Mouse (Mus musculus) layer of hippocampus, postnatal 14 days (tissue): ENCODE data around the gene Mars2. TPM values are rescaled to one million over a fixed set of nuclear protein-coding genes. Genes with fewer than 3 reads are reported as not detected.
A peak's percentile ranks its signal among the peaks of the same experiment; 100 is the strongest.

Experiments used
- DNase-seq, 2 experiments: peaks; one replicate each; pipeline ENCODE4 v3.0.0; 2021 to 2022; ENCODE audit warnings: low spot score in 2 of 2, mixed read lengths in 1 of 2
- total RNA-seq, 2 experiments: library from RNA; stranded (reverse); gene quantifications; 2 replicates each; pipeline ENCODE4 v1.2.3; 2021

Gene Mars2
- total RNA-seq, 2 experiments from 2014 or later: 10.6 TPM

DNA sequence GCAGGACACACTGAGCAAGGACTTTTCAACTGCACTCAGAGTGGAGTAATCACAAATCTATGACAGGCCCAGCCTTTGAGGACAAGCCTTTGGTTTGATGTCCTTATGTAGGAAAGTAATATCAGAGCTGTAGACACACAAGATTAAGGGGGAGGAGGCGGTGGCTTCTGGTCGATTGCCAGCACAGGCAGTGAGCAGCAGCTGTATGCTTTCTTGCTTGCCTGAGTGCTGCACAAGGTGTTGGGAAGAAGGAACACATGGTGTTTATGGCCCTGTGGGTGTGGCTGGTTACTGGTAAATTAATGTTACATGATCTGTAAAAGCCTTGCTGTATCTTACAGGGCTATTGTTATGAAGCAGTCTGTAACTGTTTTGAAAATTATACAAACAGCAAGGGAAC lies 19.8 kb upstream of the Mars2 start:
- no peak for DNase-seq

DNA sequence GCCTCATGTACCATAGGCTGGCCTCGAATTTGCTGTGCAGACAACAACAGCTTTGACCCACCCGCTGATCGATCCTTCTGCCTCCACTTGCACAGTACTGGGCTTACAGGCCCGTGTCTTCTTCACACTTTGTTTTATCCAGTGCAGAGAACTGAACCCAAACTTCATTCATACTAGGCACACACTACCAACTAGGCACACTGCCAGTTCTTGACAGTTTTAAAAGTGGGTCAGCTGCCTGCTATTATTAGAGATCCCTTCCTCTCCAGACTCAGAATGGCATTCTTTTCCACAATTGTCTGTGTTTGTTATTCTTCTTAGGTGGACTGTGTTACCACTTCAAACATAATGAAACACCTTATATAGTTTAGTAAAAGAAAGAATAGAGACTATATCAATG lies 15.6 kb upstream of the Mars2 start:
- DNase-seq: peak in 1 of 2 experiments; percentile 56

DNA sequence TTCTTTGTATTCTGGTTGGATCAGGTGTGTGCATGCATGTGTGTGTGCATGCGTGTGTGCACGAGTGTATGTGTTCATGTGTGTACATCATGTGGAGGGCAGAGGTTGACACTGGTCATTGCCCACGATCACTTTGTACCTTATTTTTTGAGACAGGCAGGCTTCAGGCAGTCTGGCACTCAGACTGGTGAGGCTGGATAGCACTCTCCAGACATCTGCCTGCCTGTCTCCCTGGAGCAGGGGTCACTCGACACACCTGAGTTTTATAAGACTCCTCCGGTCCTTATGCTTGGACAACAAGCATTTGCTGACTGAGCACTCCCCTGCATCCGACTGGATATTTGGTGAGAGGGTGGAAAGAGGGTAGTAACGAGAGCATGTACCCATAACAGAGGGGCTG lies 14.0 kb upstream of the Mars2 start:
- DNase-seq: no peak

DNA sequence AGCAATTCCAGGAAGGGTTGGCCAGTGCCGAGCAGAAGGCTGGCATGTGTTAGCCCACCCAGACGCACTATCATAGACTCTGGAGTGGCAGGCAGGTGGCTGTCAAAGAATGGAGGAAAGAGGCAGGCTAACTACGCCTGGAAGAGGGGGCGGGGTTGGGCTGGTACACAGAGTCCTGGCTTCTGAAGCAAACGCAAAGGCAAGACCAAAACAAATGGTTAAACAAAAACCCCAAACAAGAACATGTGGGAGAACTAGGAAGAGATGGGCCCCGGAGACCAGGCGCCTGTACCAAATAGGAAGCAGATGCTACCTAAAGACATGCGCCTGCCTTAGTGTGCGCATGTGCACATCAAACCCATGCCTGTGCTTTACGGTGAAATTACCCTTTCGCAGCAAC lies 12.9 kb upstream of the Mars2 start:
- peak in 1 of 2 experiments; percentile 58 for DNase-seq

DNA sequence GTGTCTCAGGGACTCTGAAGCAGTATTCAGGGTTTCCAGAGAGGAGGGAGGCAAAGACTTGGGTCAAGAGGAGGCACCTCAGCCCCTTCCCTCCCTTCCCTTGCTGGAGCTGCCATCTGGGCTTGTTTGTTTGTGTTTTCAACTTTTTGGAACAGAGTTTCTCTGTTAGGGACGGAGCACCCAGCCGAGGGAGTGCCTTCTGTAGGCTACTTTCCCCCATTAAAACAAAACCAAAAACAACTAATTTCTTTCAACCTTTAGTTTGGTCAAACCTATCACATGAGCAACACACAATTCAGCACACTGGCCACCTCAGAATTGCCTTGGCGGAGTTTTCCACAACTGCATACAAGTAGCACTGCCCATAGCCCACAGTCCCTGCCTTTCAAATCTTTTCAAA lies 11.6 kb upstream of the Mars2 start:
- DNase-seq: peak in 1 of 2 experiments; percentile 52

DNA sequence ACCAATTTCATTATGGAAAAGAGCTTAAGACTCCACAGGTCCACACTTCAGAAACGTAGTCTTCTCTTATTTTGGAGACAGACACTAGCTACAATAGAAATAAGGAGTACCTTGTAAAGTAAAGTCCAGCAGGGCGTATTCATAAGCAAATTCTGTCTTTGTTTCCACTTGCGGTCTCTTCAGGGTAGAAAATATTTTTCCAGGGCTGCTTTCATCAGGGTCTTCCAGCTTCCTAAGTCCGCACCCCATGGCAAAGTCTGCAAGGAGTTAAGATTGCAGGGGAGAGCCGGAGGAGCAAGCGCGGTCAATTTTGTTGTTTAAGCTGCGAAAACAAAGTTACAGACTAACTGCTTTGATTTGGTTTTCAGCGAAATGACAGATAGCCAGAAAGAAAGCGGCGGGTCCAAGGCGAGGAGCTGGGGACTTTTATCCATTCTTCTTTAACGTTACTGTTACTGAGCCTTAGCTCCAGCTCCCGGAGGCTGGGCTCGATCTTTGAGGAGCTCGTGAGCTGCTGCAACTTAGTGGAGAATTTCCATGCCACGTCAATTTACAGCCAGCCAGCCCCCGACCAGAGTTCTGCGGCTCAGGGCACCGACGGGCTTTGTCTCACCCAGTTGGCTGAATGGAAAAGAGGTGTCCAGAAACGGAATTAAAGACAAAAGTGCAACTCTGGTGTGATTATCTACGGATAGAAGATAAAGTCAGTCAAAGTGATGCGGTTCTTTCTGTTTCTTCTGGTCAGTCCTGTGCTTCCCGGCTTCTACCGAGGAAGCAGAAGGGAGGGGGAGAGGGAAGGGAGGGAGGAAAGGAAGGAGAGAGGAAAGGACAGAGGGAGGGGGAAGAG lies 10.7 kb upstream of the Mars2 start, which contains the start of gene Rftn2:
Gene Rftn2, minus strand, starts transcription at position 772 of the 847 bp plus-strand sequence.
- DNase-seq: no peak

DNA sequence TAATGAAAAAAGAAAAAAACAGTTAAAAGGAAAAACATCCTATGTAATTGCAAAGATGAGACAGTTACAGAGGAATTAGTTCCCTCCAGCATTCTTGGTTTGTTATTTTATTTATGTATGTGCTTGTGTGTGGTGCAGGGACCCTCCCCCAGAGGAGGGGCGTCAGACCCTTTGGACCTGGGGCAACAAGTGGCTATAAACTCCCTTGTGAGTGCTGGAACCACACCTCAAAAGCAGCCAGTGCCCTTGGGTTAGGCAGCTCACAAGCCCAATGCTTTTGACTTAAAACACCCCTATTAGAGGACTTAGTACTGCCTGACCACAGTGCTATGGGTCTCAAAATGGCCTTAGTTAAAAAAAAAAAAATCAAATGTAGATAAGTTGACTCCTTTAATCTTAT lies 9.6 kb upstream of the Mars2 start:
- no peak for DNase-seq

DNA sequence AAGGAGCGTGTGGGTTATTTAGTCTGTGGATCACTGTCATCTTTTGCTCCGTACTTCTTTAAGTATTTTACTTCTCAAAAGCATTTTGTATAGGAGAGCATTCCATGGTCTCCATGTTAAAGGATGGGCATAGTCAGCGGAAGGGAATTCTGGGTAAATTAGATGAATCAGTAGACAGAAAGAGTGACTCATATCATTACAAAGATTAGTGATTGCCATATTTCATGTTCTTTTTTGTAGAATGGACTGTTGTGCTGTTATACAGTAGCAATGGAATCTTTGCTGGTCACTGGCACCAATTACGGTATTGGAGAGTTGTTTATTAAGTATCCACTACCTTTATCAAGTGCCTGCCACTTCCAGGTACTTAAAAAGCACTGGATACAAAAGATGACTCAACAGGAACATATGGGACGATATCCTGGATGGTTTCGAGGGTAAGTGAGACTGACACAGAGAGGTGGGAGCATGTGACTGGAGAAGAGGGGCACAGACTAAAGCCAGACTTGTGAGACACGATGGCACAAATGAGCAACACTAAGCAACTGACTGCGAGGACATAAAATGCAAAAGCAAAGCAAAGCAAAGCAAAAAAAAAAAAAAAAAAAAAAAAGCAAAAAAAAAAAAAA lies 8.6 kb upstream of the Mars2 start:
- no peak for DNase-seq

DNA sequence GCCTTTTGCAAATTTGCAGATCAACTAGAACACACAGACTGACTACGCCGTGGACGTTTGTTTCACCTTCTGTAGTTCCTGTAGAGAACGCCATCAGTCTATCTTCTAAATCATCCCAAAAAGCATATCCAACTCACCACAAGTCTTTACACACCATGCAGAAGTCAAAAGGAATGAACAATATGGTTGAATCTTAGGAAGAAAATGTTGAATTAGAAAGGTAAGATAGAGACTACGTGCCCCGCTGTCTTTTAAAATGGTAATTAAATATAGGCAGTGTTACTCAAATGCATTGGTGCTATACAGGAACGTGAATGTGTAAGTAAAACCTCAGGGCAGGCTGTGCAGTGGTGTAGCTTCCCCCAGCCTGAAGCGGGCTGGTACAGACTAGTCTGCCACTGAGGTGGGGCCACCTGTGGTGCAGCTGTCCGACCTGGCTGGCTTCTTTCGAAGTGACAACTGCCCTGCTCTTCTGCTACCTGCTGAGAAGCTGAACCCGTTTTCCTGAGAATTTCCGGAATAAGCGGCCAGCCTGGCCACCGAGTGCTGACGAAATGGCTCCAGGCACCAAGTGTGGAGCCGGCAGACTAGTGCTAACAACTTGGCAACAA lies 2.0 kb upstream of the Mars2 start:
- DNase-seq: no peak

DNA sequence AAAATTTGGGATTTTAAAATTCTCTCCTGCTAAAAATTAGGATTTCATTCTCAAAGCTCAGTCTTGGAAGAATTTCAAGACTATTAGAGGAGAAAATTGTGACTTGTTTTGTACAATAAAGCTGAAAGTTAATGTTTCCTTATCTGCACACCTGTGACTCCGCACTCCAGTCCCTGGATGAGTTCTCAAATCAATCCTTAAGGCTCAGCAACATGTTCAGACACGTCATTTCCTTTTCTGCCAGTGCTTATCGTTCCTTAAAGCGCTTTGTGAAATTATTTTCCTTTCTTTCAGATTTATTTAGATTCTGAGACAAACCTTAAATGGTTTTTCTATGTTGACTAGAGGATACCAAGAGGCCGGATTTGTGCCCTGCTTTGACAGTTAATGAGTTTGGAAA lies 490 bp upstream of the Mars2 start:
- no peak for DNase-seq

DNA sequence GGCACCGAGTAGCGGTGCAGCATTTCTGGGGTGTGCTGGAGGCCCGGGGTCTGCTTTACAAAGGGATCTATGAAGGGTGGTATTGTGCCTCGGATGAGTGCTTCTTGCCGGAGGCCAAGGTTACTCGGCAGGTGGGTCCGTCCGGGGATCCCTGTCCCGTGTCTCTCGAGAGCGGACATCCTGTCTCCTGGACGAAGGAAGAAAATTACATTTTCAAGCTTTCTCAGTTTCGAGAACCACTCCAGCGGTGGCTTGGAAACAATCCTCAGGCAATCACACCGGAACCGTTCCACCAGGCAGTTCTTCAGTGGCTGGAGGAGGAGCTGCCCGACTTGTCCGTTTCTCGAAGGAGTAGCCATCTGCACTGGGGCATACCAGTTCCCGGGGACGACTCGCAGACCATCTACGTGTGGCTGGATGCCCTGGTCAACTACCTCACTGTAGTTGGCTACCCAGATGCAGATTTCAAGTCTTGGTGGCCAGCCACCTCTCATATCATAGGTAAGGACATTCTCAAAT lies 725 bp downstream of the Mars2 start:
- DNase-seq: no peak

DNA sequence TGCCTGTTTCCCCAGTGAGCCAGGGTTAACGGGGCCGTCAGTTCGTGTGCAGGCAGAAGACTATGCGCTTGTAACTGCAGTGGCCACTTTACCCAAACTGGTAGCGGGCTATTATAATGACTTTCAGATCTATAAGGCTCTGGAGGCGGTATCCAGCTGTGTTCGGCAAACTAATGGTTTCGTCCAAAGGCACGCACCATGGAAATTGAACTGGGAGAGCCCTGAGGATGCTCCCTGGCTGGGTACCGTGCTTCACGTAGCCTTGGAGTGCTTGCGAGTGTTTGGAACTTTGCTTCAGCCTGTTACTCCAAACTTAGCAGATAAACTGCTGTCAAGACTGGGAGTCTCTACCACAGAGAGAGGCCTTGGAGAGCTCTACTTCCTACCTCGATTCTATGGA lies 1.5 kb downstream of the Mars2 start:
- DNase-seq: no peak

DNA sequence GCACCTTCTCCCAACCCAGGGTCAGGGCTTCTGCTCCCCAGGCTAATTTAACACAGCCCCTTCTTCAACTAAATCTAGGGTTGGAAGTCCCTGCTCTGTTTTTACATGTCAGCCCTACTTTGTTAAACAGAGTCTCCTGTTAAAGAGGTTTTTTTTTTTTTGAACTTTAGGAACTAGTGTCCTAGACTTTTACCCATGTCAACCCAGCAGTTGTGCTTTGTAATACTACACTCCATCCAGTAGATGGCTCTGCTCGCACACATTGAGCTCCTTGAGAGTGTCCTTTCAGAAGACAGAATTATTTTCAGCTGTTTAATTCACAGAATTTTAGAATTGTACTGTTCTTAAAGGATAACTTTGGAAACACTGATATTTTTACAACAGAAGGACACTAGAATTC lies 2.3 kb downstream of the Mars2 start:
- peak in 1 of 2 experiments; percentile 58 for DNase-seq

DNA sequence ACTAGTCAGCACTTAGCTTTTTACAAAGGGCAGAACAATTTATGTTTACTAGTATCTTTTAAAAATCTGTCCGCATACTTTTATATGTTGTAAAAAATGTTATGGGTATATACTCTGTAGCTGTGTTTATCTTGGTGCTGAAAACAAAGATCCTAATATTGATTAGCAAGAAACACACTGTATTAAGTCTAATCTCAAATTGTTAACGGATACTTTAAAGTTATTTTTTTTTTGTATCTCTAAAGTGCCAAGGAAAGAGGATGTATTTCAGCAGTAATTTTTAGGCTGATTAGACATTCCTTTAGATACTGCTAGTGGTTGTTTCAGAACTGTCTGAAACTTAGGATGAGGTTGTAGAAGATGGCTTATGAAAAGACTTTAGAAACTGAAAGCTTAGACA lies 9.4 kb downstream of the Mars2 start:
- no peak for DNase-seq

DNA sequence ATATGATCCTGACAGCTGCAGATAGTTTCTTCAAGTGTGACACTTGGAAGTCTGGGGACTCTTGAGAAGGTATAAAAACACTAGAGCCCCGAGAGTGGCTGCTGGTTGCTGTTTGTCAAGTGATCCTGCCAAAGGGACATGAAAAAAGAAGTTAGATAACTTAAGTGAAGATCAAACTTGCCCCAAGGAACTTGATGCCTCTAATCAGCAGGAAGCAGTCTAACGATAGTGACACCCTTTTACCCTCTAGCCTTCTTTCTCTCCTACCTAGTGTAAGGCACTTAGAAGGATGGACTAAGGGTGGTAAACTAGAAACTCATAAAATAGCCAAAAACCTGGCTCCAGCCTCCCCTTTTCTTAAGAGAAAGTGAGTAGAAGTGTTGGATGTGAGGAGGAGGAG lies 27.4 kb downstream of the Mars2 start:
- no peak for DNase-seq

DNA sequence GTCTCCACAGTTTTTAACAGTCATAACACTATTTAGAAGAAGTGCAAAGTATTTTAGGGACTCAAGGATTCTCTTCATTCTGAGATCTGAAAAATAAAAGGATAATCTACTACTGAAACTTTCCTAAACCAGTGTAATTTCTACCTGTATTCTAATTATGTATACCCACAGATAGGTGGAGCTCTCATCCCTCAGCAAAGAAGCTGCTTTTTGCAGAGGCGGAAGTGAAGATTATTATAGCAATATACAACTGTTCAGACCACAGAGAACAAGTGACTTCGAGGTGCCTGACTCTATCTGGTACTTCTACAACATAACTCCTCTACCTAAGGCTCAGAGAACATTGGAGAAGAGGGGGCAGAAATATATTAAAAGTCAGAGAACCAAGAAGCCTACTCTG lies 28.5 kb downstream of the Mars2 start:
- DNase-seq: no peak

DNA sequence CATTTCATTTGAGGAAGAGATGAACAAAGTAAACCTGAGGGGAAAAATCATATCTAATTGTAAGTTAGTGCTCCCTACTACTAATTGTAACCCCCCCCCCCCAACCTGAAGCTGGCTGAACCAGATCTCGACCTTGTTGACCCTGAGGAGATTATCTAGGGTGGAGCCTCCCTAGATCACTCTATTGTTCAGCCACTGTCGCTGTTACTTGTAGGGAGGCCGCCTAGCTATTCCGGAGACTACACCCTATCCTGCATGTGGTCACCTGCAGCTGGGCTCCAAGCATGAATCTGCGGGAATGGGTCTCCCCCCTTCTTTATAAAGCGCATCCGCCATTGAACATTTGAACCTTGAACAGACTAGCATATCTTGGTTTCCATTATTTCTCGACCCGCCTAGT lies 42.1 kb downstream of the Mars2 start:
- no peak for DNase-seq

Other genes with a start within 250 kb of the Mars2 start
- gene Sf3b1, start 209.7 kb upstream of the Mars2 start, total RNA-seq: 100 to 1,000 TPM; 142 to 175 TPM
- 10 to 100 TPM; 19.8 to 22.6 TPM for gene Coq10b, start 184.4 kb upstream of the Mars2 start, total RNA-seq
- gene Hspe1, start 149.0 kb upstream of the Mars2 start, total RNA-seq: 10 to 100 TPM; 95.2 to 98.3 TPM
- 100 to 1,000 TPM; 173 to 192 TPM for gene Hspd1, start 148.9 kb upstream of the Mars2 start, total RNA-seq
- 10 to 100 TPM; 63.3 to 67.0 TPM for gene Mob4, start 105.9 kb upstream of the Mars2 start, total RNA-seq
- gene Rftn2, start 10.4 kb upstream of the Mars2 start, total RNA-seq: 10 to 100 TPM; 29.6 to 31.8 TPM
- gene Boll, start 126.3 kb downstream of the Mars2 start, total RNA-seq: under 1 TPM in 1 of 2 experiments, not detected in 1; 0.39 TPM
- 10 to 100 TPM; 19.8 to 20.5 TPM for gene Plcl1, start 168.7 kb downstream of the Mars2 start, total RNA-seq